8 mouse cellular contexts compared by ENCODE assay signal in the genomic region with DNA sequence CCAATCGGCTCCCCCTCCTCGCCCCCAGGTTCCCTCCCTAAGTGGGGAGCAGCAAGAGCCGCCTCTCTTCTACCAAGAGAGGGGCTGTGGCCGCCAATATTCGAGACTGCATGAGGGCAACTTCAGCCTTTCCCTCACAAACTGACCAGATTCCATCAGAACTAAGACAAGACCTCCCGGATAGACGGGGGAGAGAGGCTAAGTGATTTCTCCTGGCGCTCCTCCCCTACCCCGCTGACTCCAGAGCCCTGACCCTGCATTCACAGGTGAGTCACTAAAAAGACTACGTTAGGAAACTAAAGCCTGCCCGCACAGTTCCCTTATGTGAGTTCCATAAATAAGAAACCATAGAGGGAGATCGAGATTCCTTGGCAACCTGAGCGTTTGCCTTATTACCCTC. TPM values are rescaled to one million over a fixed set of nuclear protein-coding genes. Genes with fewer than 3 reads are reported as not detected.
DNase-seq lines count a peak whose midpoint lies in the region; ATAC-seq and TF ChIP-seq lines count a peak whose summit lies in the region.
"Had no signal": no experiment of that assay in that cellular context is flagged by ENCODE, and none has a peak within 500 bp of the region (broad histone marks: within the 10 kb centered on the region; RNA-seq: fewer than 3 reads in every experiment).

No protein-coding gene starts in this region.

- peaks cover 54% of the 10 kb centered on the region for H3K27me3 ChIP-seq in hindbrain, embryonic 13.5 days
- peaks cover 15% of the 10 kb centered on the region for H3K27me3 ChIP-seq in hindbrain, embryonic 11.5 days (ENCODE audit: control insufficient read depth, insufficient read depth, low read length)
- H3K27me3 ChIP-seq in CH12.LX (replicated peaks): peaks cover 1% of the 10 kb centered on the region

- H3K9ac ChIP-seq in hindbrain, embryonic 13.5 days: peak overlapping the region; percentile 74; the same call in 1 of the 2 replicates
- H3K9ac ChIP-seq in hindbrain, embryonic 11.5 days (ENCODE audit: low read depth, low read length): no peak overlapping the region
- no peak overlapping the region for H3K9ac ChIP-seq in CH12.LX (ENCODE audit: insufficient read depth, low read depth)

- dilution Hi-C loops in CH12.LX (cut with MboI; ENCODE audit: extremely low pct_ligation_motif_present, extremely low pct_unique_long_range_greater_than_20kb, low sequenced_read_pairs): no loop called here

- no peaks in the 10 kb centered on the region for H3K9me3 ChIP-seq in hindbrain, embryonic 13.5 days
- H3K9me3 ChIP-seq in hindbrain, embryonic 11.5 days (ENCODE audit: control insufficient read depth, low read length): no peaks in the 10 kb centered on the region
- H3K9me3 ChIP-seq in CH12.LX (replicated peaks; ENCODE audit: low read length): no peaks in the 10 kb centered on the region

- in situ Hi-C loops in CH12.LX (cut with MboI; ENCODE audit: low pct_ligation_motif_present, low pct_unique_long_range_greater_than_20kb, low sequenced_read_pairs): no loop called here

- ATAC-seq in hindbrain, embryonic 13.5 days (ENCODE audit: low FRiP score): no peak
- ATAC-seq in hindbrain, embryonic 11.5 days (ENCODE audit: low FRiP score): no peak

- no peaks in the 10 kb centered on the region for H3K79me2 ChIP-seq in CH12.LX (replicated peaks; ENCODE audit: control insufficient read depth, extremely low read depth, insufficient read depth, poor library complexity, severe bottlenecking)

- 58% methylated on average over 13 of the region's 13 CpGs for WGBS in hindbrain, embryonic 13.5 days
- WGBS in hindbrain, embryonic 11.5 days: 63% methylated on average over 13 of the region's 13 CpGs

- no peak for TF ChIP-seq CTCF in CH12.LX (conservative IDR thresholded peaks at IDR 0.05 in 1 of 2, IDR thresholded peaks at IDR 0.05 in 1 of 2; ENCODE audit: low read depth in 2 of 2, low read length in 2 of 2)

- no peak overlapping the region for H3K27ac ChIP-seq in hindbrain, embryonic 13.5 days
- no peak overlapping the region for H3K27ac ChIP-seq in hindbrain, embryonic 11.5 days (ENCODE audit: low read depth, low read length)
- H3K27ac ChIP-seq in CH12.LX (ENCODE audit: insufficient read depth, low read depth): no peak overlapping the region

- intact Hi-C loops in left cerebral cortex, postnatal 14 days (cut with DNase I): no loop called here

- TF ChIP-seq EP300 in CH12.LX (IDR thresholded peaks at IDR 0.05; ENCODE audit: low read length): no peak

- TF ChIP-seq RAD21 in CH12.LX (IDR thresholded peaks at IDR 0.05; ENCODE audit: low read depth, low read length): no peak

- TF ChIP-seq POLR2A in CH12.LX (IDR thresholded peaks at IDR 0.05; ENCODE audit: low read depth, low read length): no peak

- no peak for DNase-seq in hindbrain, embryonic 11.5 days (ENCODE audit: low spot score)
- DNase-seq in 3T3-L1 (ENCODE audit: low read depth, low spot score): peak; percentile 50
- DNase-seq in CH12.LX (ENCODE audit: extremely low read depth): no peak
- peak; percentile 35 for DNase-seq in kidney, postnatal 10 days
- no peak for DNase-seq in embryo, embryonic 11 days
- no peak for DNase-seq in left cerebral cortex, postnatal 14 days (ENCODE audit: low spot score in 2 of 2)

- no peaks in the 10 kb centered on the region for H3K36me3 ChIP-seq in hindbrain, embryonic 13.5 days
- no peaks in the 10 kb centered on the region for H3K36me3 ChIP-seq in hindbrain, embryonic 11.5 days (ENCODE audit: control insufficient read depth, insufficient read depth, low read length)
- H3K36me3 ChIP-seq in CH12.LX (replicated peaks in 1 of 2; ENCODE audit: control insufficient read depth in 1 of 2, insufficient read depth in 1 of 2, low read length in 1 of 2): no peaks in the 10 kb centered on the region

- H3K4me3 ChIP-seq in hindbrain, embryonic 13.5 days: peak overlapping the region; percentile 48
- no peak overlapping the region for H3K4me3 ChIP-seq in hindbrain, embryonic 11.5 days (ENCODE audit: low read depth, low read length)
- H3K4me3 ChIP-seq in CH12.LX (replicated peaks in 1 of 3; ENCODE audit: low read depth in 2 of 3, low read length in 2 of 3, poor library complexity in 1 of 3): no peak overlapping the region

- H3K4me2 ChIP-seq in hindbrain, embryonic 13.5 days: peak overlapping the region; percentile 84
- no peak overlapping the region for H3K4me2 ChIP-seq in hindbrain, embryonic 11.5 days (replicated peaks; ENCODE audit: low read depth, low read length)
- H3K4me2 ChIP-seq in CH12.LX (ENCODE audit: insufficient read depth, low read depth, poor library complexity, severe bottlenecking): peak overlapping the region; percentile 60; the same call in 1 of the 2 replicates

- H3K4me1 ChIP-seq in hindbrain, embryonic 13.5 days (replicated peaks): peaks cover 31% of the 10 kb centered on the region
- H3K4me1 ChIP-seq in hindbrain, embryonic 11.5 days (replicated peaks; ENCODE audit: control insufficient read depth, insufficient read depth, low read length): no peaks in the 10 kb centered on the region
- peaks cover 18 to 28% of the 10 kb centered on the region in 2 experiments for H3K4me1 ChIP-seq in CH12.LX (ENCODE audit: control insufficient read depth in 1 of 2, insufficient read depth in 2 of 2)

TF ChIP-seq in CH12.LX, 34 proteins besides CTCF, POLR2A, EP300 and RAD21:
- no peak for TF ChIP-seq TBP (conservative IDR thresholded peaks at IDR 0.05; ENCODE audit: low read depth, low read length)
- TF ChIP-seq MAZ (IDR thresholded peaks at IDR 0.05; ENCODE audit: low read depth, low read length): no peak
- no peak for TF ChIP-seq IRF4 (IDR thresholded peaks at IDR 0.05; ENCODE audit: low read depth, low read length)
- TF ChIP-seq RCOR1 (conservative IDR thresholded peaks at IDR 0.05; ENCODE audit: low read depth, low read length): no peak
- TF ChIP-seq KAT2A (IDR thresholded peaks at IDR 0.05; ENCODE audit: insufficient replicate concordance, low read length): no peak
- TF ChIP-seq HCFC1 (IDR thresholded peaks at IDR 0.05; ENCODE audit: low read depth, low read length): no peak
- no peak for TF ChIP-seq ZMIZ1 (IDR thresholded peaks at IDR 0.05; ENCODE audit: low read depth, low read length)
- no peak for TF ChIP-seq SMC3 (IDR thresholded peaks at IDR 0.05; ENCODE audit: low read depth, low read length)
- no peak for TF ChIP-seq PAX5 (IDR thresholded peaks at IDR 0.05; ENCODE audit: low read length)
- TF ChIP-seq MAX (IDR thresholded peaks at IDR 0.05; ENCODE audit: low read length): no peak
- no peak for TF ChIP-seq CHD2 (IDR thresholded peaks at IDR 0.05; ENCODE audit: low read length)
- no peak for TF ChIP-seq ZNF384 (IDR thresholded peaks at IDR 0.05; ENCODE audit: low read depth, low read length)
- TF ChIP-seq USF2 (conservative IDR thresholded peaks at IDR 0.05; ENCODE audit: low read depth, low read length): no peak
- TF ChIP-seq GABPA (IDR thresholded peaks at IDR 0.05; ENCODE audit: insufficient replicate concordance, low read depth, low read length): no peak
- TF ChIP-seq POLR2AphosphoS2 (IDR thresholded peaks at IDR 0.05; ENCODE audit: low read depth, low read length): no peak
- no peak for TF ChIP-seq ETS1 (conservative IDR thresholded peaks at IDR 0.05; ENCODE audit: low read depth, low read length)
- TF ChIP-seq ELF1 (IDR thresholded peaks at IDR 0.05; ENCODE audit: low read depth, low read length): no peak
- no peak for TF ChIP-seq CHD1 (IDR thresholded peaks at IDR 0.05; ENCODE audit: low read depth, low read length)
- no peak for TF ChIP-seq E2F4 (IDR thresholded peaks at IDR 0.05; ENCODE audit: insufficient replicate concordance, low read depth, low read length)

RNA-seq across cellular contexts. Expression of gene Afap1l2, which starts 1.2 kb away (rescaled TPM):
- polyA plus RNA-seq in hindbrain, embryonic 13.5 days (2015; fragmentation: Nextera tagmentation; extraction: Ambion mirVana): 9.5 and 12.2 TPM in 2 replicates
- 3.7 and 5.5 TPM in 2 replicates for polyA plus RNA-seq in hindbrain, embryonic 11.5 days (2014; fragmentation: Nextera tagmentation; extraction: Ambion mirVana)
- total RNA-seq in CH12.LX (2012; rRNA removed) (2.6 and 3.1 TPM in 2 replicates), CH12.LX (2014; rRNA removed) (0.17 and 0.22 TPM in 2 replicates)
- 0.44 and 0.48 TPM in 2 replicates for polyA plus RNA-seq in CH12.LX (2012; ENCODE audit: insufficient read length, low read depth)
- total RNA-seq in left cerebral cortex, postnatal 14 days (2021): 10 to 100 TPM; 11.9 to 13.4 TPM
- total RNA-seq: neutrophil, adult 5-6 weeks had no signal

Comparison
In these comparisons a context has a peak if more than half of its experiments do, and no peak if none do; other contexts are left out.
1. DNase-seq: peak in 3T3-L1 (single experiment) and kidney, postnatal 10 days (single experiment); none in hindbrain, embryonic 11.5 days (single experiment), CH12.LX (single experiment), embryo, embryonic 11 days (single experiment) and left cerebral cortex, postnatal 14 days (0 of 2).